Mouse (Mus musculus): ENCODE measurements at regions not wholly inside any gene's neighbourhood (a gene's known extent, or its start where the extent isn't known, plus 50 kb on each side); places are given as distances from the start of the nearest gene placed in this dataset.
A peak's percentile ranks its signal among the peaks of the same experiment; 100 is the strongest.

- peak; percentile 66 for DNase-seq (ENCODE audit: low read depth)
Observed at GRCm38 (mm10) chr12:25187216-25187615, 90.3 kb upstream of the Id2 start.

- DNase-seq (ENCODE audit: low read depth), result no peak
Observed at GRCm38 (mm10) chr12:25182680-25183079, 85.7 kb upstream of the Id2 start.

GRCm38 (mm10) chr12:25181317-25181716 lies 84.4 kb upstream of the Id2 start:
- no peak for DNase-seq (ENCODE audit: low read depth)

GRCm38 (mm10) chr12:25180861-25181260 lies 83.9 kb upstream of the Id2 start:
- DNase-seq (ENCODE audit: low read depth), result peak; percentile 46

- DNase-seq (ENCODE audit: low read depth), result no peak
Observed at GRCm38 (mm10) chr12:25180289-25180688, 83.3 kb upstream of the Id2 start.

- DNase-seq (ENCODE audit: low read depth), result no peak
Observed at GRCm38 (mm10) chr12:25178491-25179115, 81.7 kb upstream of the Id2 start.

- no peak for DNase-seq (ENCODE audit: low read depth)
Observed at GRCm38 (mm10) chr12:25177827-25178226, 80.9 kb upstream of the Id2 start.

- DNase-seq (ENCODE audit: low read depth), result no peak
Observed at GRCm38 (mm10) chr12:25176565-25176964, 79.6 kb upstream of the Id2 start.

GRCm38 (mm10) chr12:25173064-25173463 lies 76.1 kb upstream of the Id2 start:
- no peak for DNase-seq (ENCODE audit: low read depth)

- no peak for DNase-seq (ENCODE audit: low read depth)
Observed at GRCm38 (mm10) chr12:25172450-25172849, 75.5 kb upstream of the Id2 start.

- no peak for DNase-seq (ENCODE audit: low read depth)
Observed at GRCm38 (mm10) chr12:25169611-25170010, 72.7 kb upstream of the Id2 start.

- no peak for DNase-seq (ENCODE audit: low read depth)
Observed at GRCm38 (mm10) chr12:25168213-25168545, 71.2 kb upstream of the Id2 start.

GRCm38 (mm10) chr12:25167504-25168212 lies 70.7 kb upstream of the Id2 start:
- DNase-seq (ENCODE audit: low read depth), result no peak

- DNase-seq (ENCODE audit: low read depth), result no peak
Observed at GRCm38 (mm10) chr12:25166525-25166924, 69.6 kb upstream of the Id2 start.

GRCm38 (mm10) chr12:25165650-25166049 lies 68.7 kb upstream of the Id2 start:
- no peak for DNase-seq (ENCODE audit: low read depth)

- DNase-seq (ENCODE audit: low read depth), result no peak
Observed at GRCm38 (mm10) chr12:25164724-25165123, 67.8 kb upstream of the Id2 start.

- no peak for DNase-seq (ENCODE audit: low read depth)
Observed at GRCm38 (mm10) chr12:25163541-25163940, 66.6 kb upstream of the Id2 start.

GRCm38 (mm10) chr12:25162843-25163242 lies 65.9 kb upstream of the Id2 start:
- no peak for DNase-seq (ENCODE audit: low read depth)

GRCm38 (mm10) chr12:25161939-25162338 lies 65.0 kb upstream of the Id2 start:
- DNase-seq (ENCODE audit: low read depth), result no peak

- DNase-seq (ENCODE audit: low read depth), result no peak
Observed at GRCm38 (mm10) chr12:25160990-25161843, 64.3 kb upstream of the Id2 start.

GRCm38 (mm10) chr12:25159091-25159490 lies 62.2 kb upstream of the Id2 start:
- no peak for DNase-seq (ENCODE audit: low read depth)

- DNase-seq (ENCODE audit: low read depth), result no peak
Observed at GRCm38 (mm10) chr12:25157238-25157637, 60.3 kb upstream of the Id2 start.

GRCm38 (mm10) chr12:25155396-25155795 lies 58.5 kb upstream of the Id2 start:
- DNase-seq (ENCODE audit: low read depth), result peak; percentile 79
